Mouse (Mus musculus) thymus, adult 2 months (tissue): Measurements from ENCODE around the gene Gm3415.
"Not testable (repeated sequence)": the region's sequence is repeated elsewhere in the genome, so short reads cannot be mapped to it uniquely, and the experiment has no call there.

Experiments used
- CTCF ChIP-seq: fragments of 200-500 bp; IDR thresholded peaks from 2 replicates; pipeline ENCODE4 v1.5.1; 2012; ENCODE audit warnings: mild to moderate bottlenecking, control low read depth, low read length, moderate library complexity, borderline replicate concordance; ENCODE audit not compliant: control insufficient read depth, poor library complexity, insufficient read depth; ENCODE audit errors: extremely low read depth
- POLR2A ChIP-seq: fragments of 200-500 bp; IDR thresholded peaks from 2 replicates; pipeline ENCODE4 v1.6.1; 2012; ENCODE audit warnings: mild to moderate bottlenecking, low read length, control low read depth, moderate library complexity; ENCODE audit not compliant: control insufficient read depth, poor library complexity, insufficient read depth; ENCODE audit errors: extremely low read depth

DNA sequence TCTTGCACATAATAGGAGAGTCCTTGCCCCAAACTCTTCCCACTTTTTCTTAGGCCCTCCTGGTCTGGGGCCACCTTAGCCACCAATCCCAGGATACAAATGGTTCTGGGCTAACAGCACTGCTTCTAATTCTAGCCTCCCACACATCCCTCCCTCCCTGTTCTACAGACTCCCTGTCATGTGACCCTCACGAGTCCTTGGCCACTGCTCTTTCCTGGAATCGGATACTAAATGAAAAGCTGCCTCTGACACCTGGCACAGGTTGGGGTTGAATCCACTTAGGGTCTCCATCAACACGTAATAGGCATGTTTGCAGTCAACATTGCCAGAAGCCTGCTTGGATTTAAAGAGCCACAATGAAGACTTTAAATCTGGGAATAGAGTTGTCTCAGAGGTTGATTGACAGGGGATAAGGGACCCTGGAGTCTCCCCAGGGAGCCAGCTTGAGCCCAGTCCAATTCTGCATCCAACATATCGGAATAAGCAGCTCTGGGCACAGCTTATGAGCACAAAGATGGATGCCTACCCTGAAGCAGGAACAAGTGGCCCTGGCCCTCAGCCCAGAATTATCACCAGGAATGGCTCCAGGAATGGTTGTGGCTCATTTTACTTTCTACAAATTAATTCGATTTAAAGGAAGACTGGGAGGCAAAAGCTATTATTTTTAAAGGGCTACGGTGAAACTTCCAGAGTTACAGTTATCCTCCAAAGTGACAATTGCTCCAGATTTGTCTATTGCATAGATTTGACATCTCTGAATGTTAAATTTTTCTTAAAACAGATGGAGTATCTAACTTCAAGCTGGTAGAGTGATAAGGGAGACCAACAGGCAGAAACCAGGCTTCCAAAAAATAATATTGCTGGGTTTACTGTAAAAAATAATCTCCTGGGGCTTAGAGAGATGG is 16.1 kb downstream of the Gm3415 start:
- TF ChIP-seq POLR2A, CTCF: not testable (repeated sequence)
